Mouse (Mus musculus) adrenal gland, postnatal 25 days (tissue): ENCODE results near the gene Gls2. TPM values are rescaled to one million over a fixed set of nuclear protein-coding genes. Genes with fewer than 3 reads are reported as not detected.

Source experiments
- DNase-seq: peaks from one replicate; pipeline ENCODE4 v3.0.0; 2021; ENCODE audit warnings: mixed read lengths
- total RNA-seq: library from RNA; stranded (reverse); gene quantifications from 2 replicates; pipeline ENCODE4 v1.2.3, GENCODE M21; 2021

Gls2 gene
- total RNA-seq, 1 experiment from 2014 or later: 1.3 TPM

- no peak for DNase-seq
These were observed 38.2 kb downstream of the Gls2 start for GRCm38 (mm10) chr10:128232420-128232985.

GRCm38 (mm10) chr10:128236321-128236720 lies 42.1 kb downstream of the Gls2 start:
- no peak for DNase-seq

GRCm38 (mm10) chr10:128237807-128238480 lies 43.7 kb downstream of the Gls2 start:
- no peak for DNase-seq

- no peak for DNase-seq
These were observed 44.9 kb downstream of the Gls2 start for GRCm38 (mm10) chr10:128239140-128239539.

- no peak for DNase-seq
These were observed 45.9 kb downstream of the Gls2 start for GRCm38 (mm10) chr10:128240131-128240530.

- DNase-seq: no peak
These were observed 49.0 kb downstream of the Gls2 start for GRCm38 (mm10) chr10:128243252-128243651.

GRCm38 (mm10) chr10:128244121-128244520 lies 49.9 kb downstream of the Gls2 start:
- DNase-seq: no peak

- DNase-seq: no peak
These were observed 52.9 kb downstream of the Gls2 start for GRCm38 (mm10) chr10:128247020-128247732.

GRCm38 (mm10) chr10:128250565-128250964 lies 56.3 kb downstream of the Gls2 start:
- no peak for DNase-seq

GRCm38 (mm10) chr10:128253677-128254255 lies 59.5 kb downstream of the Gls2 start, which contains the start of gene Apon:
Gene Apon, plus strand, starts transcription at chr10:128254096.
- DNase-seq: no peak

- no peak for DNase-seq
These were observed 61.7 kb downstream of the Gls2 start for GRCm38 (mm10) chr10:128255925-128256324.

- DNase-seq: no peak
These were observed 62.1 kb downstream of the Gls2 start for GRCm38 (mm10) chr10:128256328-128256727.

GRCm38 (mm10) chr10:128258953-128259352 lies 64.7 kb downstream of the Gls2 start:
- DNase-seq: no peak

Other genes with a start within 250 kb of the Gls2 start
- 1.1 TPM in 1 of 2 replicates, not detected in the other for gene Hsd17b6, start 186.8 kb upstream of the Gls2 start, total RNA-seq
- 6.6 and 6.8 TPM in 2 replicates for gene Prim1, start 179.3 kb upstream of the Gls2 start, total RNA-seq
- gene Naca, start 158.9 kb upstream of the Gls2 start, total RNA-seq: 566 and 612 TPM in 2 replicates
- 167 and 204 TPM in 2 replicates for gene Ptges3, start 135.5 kb upstream of the Gls2 start, total RNA-seq
- 2,437 and 2,492 TPM in 2 replicates for gene Atp5b, start 111.2 kb upstream of the Gls2 start, total RNA-seq
- 52.2 and 73.2 TPM in 2 replicates for gene Baz2a, start 102.9 kb upstream of the Gls2 start, total RNA-seq
- gene Rbms2, start 14.2 kb upstream of the Gls2 start, total RNA-seq: 84.6 and 85.7 TPM in 2 replicates
- 15.3 and 18.0 TPM in 2 replicates for gene Spryd4, start 17.4 kb downstream of the Gls2 start, total RNA-seq
- gene Mip, start 31.4 kb downstream of the Gls2 start, total RNA-seq: not detected in 2 replicates
- gene Timeless, start 37.6 kb downstream of the Gls2 start, total RNA-seq: 14.1 and 20.7 TPM in 2 replicates
- gene Apon, start 59.6 kb downstream of the Gls2 start, total RNA-seq: 0.30 and 2.8 TPM in 2 replicates
- gene Apof, start 74.2 kb downstream of the Gls2 start, total RNA-seq: 9.7 and 10.0 TPM in 2 replicates
- 37.2 and 52.6 TPM in 2 replicates for gene Stat2, start 76.1 kb downstream of the Gls2 start, total RNA-seq
- gene Il23a, start 104.3 kb downstream of the Gls2 start, total RNA-seq: not detected in 2 replicates
- 28.9 and 32.7 TPM in 2 replicates for gene Pan2, start 108.9 kb downstream of the Gls2 start, total RNA-seq
- 164 and 206 TPM in 2 replicates for gene Cnpy2, start 128.0 kb downstream of the Gls2 start, total RNA-seq
- 287 and 317 TPM in 2 replicates for gene Cs, start 143.3 kb downstream of the Gls2 start, total RNA-seq
- 74.4 and 80.2 TPM in 2 replicates for gene Coq10a, start 174.5 kb downstream of the Gls2 start, total RNA-seq
- gene Ankrd52, start 182.7 kb downstream of the Gls2 start, total RNA-seq: 72.3 and 75.1 TPM in 2 replicates
- gene Slc39a5, start 206.8 kb downstream of the Gls2 start, total RNA-seq: not detected in 2 replicates
- gene Nabp2, start 217.0 kb downstream of the Gls2 start, total RNA-seq: 74.6 and 75.0 TPM in 2 replicates
- gene Rnf41, start 217.2 kb downstream of the Gls2 start, total RNA-seq: 35.9 and 44.4 TPM in 2 replicates